Mouse (Mus musculus): Measurements from ENCODE around the gene Eml6. TPM values are rescaled to one million over a fixed set of nuclear protein-coding genes. Genes with fewer than 3 reads are reported as not detected.

The Eml6 gene
- total and polyA plus RNA-seq, 2 experiments from 2014 or later = 0.63 to 10.6 TPM

GRCm38 (mm10) chr11:29968874-29969273, 57.0 kb downstream of the Eml6 start:
- ATAC-seq (ENCODE audit: insufficient read depth, low read depth) = no peak
- no peaks in the 10 kb centered on the region for H3K4me1 ChIP-seq (ENCODE audit: control insufficient read depth, insufficient read depth)
- H3K9me3 ChIP-seq (replicated peaks; ENCODE audit: control insufficient read depth, low read length) = no peaks in the 10 kb centered on the region
- H3K27ac ChIP-seq (ENCODE audit: low read depth) = no peak overlapping the region
- no peak for DNase-seq (ENCODE audit: low spot score)
- no peaks in the 10 kb centered on the region for H3K27me3 ChIP-seq (ENCODE audit: control insufficient read depth, insufficient read depth, low read length)
- 53% methylated on average over 1 of the region's 1 CpGs for WGBS
- no peak overlapping the region for H3K4me2 ChIP-seq (ENCODE audit: low read depth, low read length)
- TF ChIP-seq CTCF (IDR thresholded peaks at IDR 0.05; ENCODE audit: low read depth) (no peak), EP300 (IDR thresholded peaks at IDR 0.05; ENCODE audit: low read depth) (no peak)
- H3K36me3 ChIP-seq (replicated peaks; ENCODE audit: control insufficient read depth, insufficient read depth, low read length) = no peaks in the 10 kb centered on the region
- H3K4me3 ChIP-seq (ENCODE audit: low read depth, low read length) = no peak overlapping the region
- H3K9ac ChIP-seq (replicated peaks; ENCODE audit: low read depth, low read length) = no peak overlapping the region

GRCm38 (mm10) chr11:29959366-29959765, 66.5 kb downstream of the Eml6 start:
- H3K27ac ChIP-seq (ENCODE audit: low read depth) = no peak overlapping the region
- H3K9me3 ChIP-seq (replicated peaks; ENCODE audit: control insufficient read depth, low read length) = no peaks in the 10 kb centered on the region
- WGBS = 76% methylated on average over 5 of the region's 5 CpGs
- no peaks in the 10 kb centered on the region for H3K4me1 ChIP-seq (ENCODE audit: control insufficient read depth, insufficient read depth)
- ATAC-seq (ENCODE audit: insufficient read depth, low read depth) (no peak), DNase-seq (ENCODE audit: low spot score) (no peak)
- H3K4me3 ChIP-seq (ENCODE audit: low read depth, low read length) = no peak overlapping the region
- H3K4me2 ChIP-seq (ENCODE audit: low read depth, low read length) = no peak overlapping the region
- H3K27me3 ChIP-seq (ENCODE audit: control insufficient read depth, insufficient read depth, low read length) = no peaks in the 10 kb centered on the region
- TF ChIP-seq CTCF (IDR thresholded peaks at IDR 0.05; ENCODE audit: low read depth) (no peak), EP300 (IDR thresholded peaks at IDR 0.05; ENCODE audit: low read depth) (no peak)
- no peak overlapping the region for H3K9ac ChIP-seq (replicated peaks; ENCODE audit: low read depth, low read length)
- no peaks in the 10 kb centered on the region for H3K36me3 ChIP-seq (replicated peaks; ENCODE audit: control insufficient read depth, insufficient read depth, low read length)

- Histone ChIP-seq H3K27me3 (ENCODE audit: control insufficient read depth, insufficient read depth, low read length) (no peaks in the 10 kb centered on the region), H3K4me3 (ENCODE audit: low read depth, low read length) (no peak overlapping the region), H3K36me3 (replicated peaks; ENCODE audit: control insufficient read depth, insufficient read depth, low read length) (no peaks in the 10 kb centered on the region), H3K27ac (ENCODE audit: low read depth) (no peak overlapping the region), H3K9ac (replicated peaks; ENCODE audit: low read depth, low read length) (no peak overlapping the region), H3K4me1 (ENCODE audit: control insufficient read depth, insufficient read depth) (no peaks in the 10 kb centered on the region), H3K9me3 (replicated peaks; ENCODE audit: control insufficient read depth, low read length) (no peaks in the 10 kb centered on the region), H3K4me2 (ENCODE audit: low read depth, low read length) (no peak overlapping the region)
- 84% methylated on average over 3 of the region's 3 CpGs for WGBS
- TF ChIP-seq EP300 (IDR thresholded peaks at IDR 0.05; ENCODE audit: low read depth) = no peak
- no peak for TF ChIP-seq CTCF (IDR thresholded peaks at IDR 0.05; ENCODE audit: low read depth)
- no peak for ATAC-seq (ENCODE audit: insufficient read depth, low read depth)
- DNase-seq (ENCODE audit: low spot score) = no peak
These were observed 81.2 kb downstream of the Eml6 start for GRCm38 (mm10) chr11:29944661-29945060.

- H3K9ac ChIP-seq (replicated peaks; ENCODE audit: low read depth, low read length) = no peak overlapping the region
- no peaks in the 10 kb centered on the region for H3K9me3 ChIP-seq (replicated peaks; ENCODE audit: control insufficient read depth, low read length)
- no peak overlapping the region for H3K4me3 ChIP-seq (ENCODE audit: low read depth, low read length)
- DNase-seq (ENCODE audit: low spot score) (no peak), ATAC-seq (ENCODE audit: insufficient read depth, low read depth) (no peak)
- 82% methylated on average over 2 of the region's 2 CpGs for WGBS
- H3K27me3 ChIP-seq (ENCODE audit: control insufficient read depth, insufficient read depth, low read length) = no peaks in the 10 kb centered on the region
- no peaks in the 10 kb centered on the region for H3K36me3 ChIP-seq (replicated peaks; ENCODE audit: control insufficient read depth, insufficient read depth, low read length)
- no peaks in the 10 kb centered on the region for H3K4me1 ChIP-seq (ENCODE audit: control insufficient read depth, insufficient read depth)
- TF ChIP-seq EP300 (IDR thresholded peaks at IDR 0.05; ENCODE audit: low read depth) = no peak
- TF ChIP-seq CTCF (IDR thresholded peaks at IDR 0.05; ENCODE audit: low read depth) = no peak
- H3K4me2 ChIP-seq (ENCODE audit: low read depth, low read length) = no peak overlapping the region
- H3K27ac ChIP-seq (ENCODE audit: low read depth) = no peak overlapping the region
These were observed 101.5 kb downstream of the Eml6 start for GRCm38 (mm10) chr11:29924332-29924731.

- H3K36me3 ChIP-seq (replicated peaks; ENCODE audit: control insufficient read depth, insufficient read depth, low read length) = no peaks in the 10 kb centered on the region
- TF ChIP-seq EP300 (IDR thresholded peaks at IDR 0.05; ENCODE audit: low read depth) (no peak), CTCF (IDR thresholded peaks at IDR 0.05; ENCODE audit: low read depth) (no peak)
- no peaks in the 10 kb centered on the region for H3K4me1 ChIP-seq (ENCODE audit: control insufficient read depth, insufficient read depth)
- DNase-seq (ENCODE audit: low spot score) (no peak), ATAC-seq (ENCODE audit: insufficient read depth, low read depth) (no peak)
- H3K9ac ChIP-seq (replicated peaks; ENCODE audit: low read depth, low read length) = no peak overlapping the region
- H3K4me2 ChIP-seq (ENCODE audit: low read depth, low read length) = no peak overlapping the region
- no peak overlapping the region for H3K4me3 ChIP-seq (ENCODE audit: low read depth, low read length)
- no peaks in the 10 kb centered on the region for H3K27me3 ChIP-seq (ENCODE audit: control insufficient read depth, insufficient read depth, low read length)
- no peak overlapping the region for H3K27ac ChIP-seq (ENCODE audit: low read depth)
- H3K9me3 ChIP-seq (replicated peaks; ENCODE audit: control insufficient read depth, low read length) = no peaks in the 10 kb centered on the region
- WGBS = 88% methylated on average over 1 of the region's 1 CpGs
These were observed 102.0 kb downstream of the Eml6 start for GRCm38 (mm10) chr11:29923851-29924250.

DNA sequence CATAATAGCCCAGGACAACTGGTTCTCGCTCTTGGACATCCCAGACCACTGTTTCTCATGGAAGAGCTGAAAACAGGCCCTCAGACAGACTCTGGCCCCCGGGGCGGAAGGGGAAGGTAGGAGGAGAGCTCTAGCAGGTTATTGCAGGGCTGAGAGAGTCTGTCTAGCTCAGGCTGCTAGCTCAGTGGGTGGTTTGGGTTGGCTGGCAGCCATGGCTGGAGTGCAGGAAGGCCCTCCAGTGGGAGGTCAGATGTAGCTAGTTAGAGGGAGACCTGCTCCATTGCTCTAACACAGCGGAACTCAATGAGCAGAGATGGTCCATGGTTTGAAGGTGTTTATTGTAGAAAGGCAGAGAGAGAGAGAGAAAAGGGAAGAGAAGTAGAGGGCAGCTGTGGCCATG, 112.7 kb downstream of the Eml6 start:
- WGBS = 84% methylated on average over 4 of the region's 4 CpGs
- ATAC-seq (ENCODE audit: insufficient read depth, low read depth) (no peak), DNase-seq (ENCODE audit: low spot score) (no peak)
- TF ChIP-seq EP300 (IDR thresholded peaks at IDR 0.05; ENCODE audit: low read depth) = no peak
- no peak for TF ChIP-seq CTCF (IDR thresholded peaks at IDR 0.05; ENCODE audit: low read depth)
- no peak overlapping the region for H3K4me3 ChIP-seq (ENCODE audit: low read depth, low read length)
- no peak overlapping the region for H3K27ac ChIP-seq (ENCODE audit: low read depth)
- H3K9me3 ChIP-seq (replicated peaks; ENCODE audit: control insufficient read depth, low read length) = no peaks in the 10 kb centered on the region
- H3K27me3 ChIP-seq (ENCODE audit: control insufficient read depth, insufficient read depth, low read length) = no peaks in the 10 kb centered on the region
- H3K9ac ChIP-seq (replicated peaks; ENCODE audit: low read depth, low read length) = no peak overlapping the region
- no peaks in the 10 kb centered on the region; the same call in 1 of the 2 replicates for H3K4me1 ChIP-seq (ENCODE audit: control insufficient read depth, insufficient read depth)
- no peak overlapping the region for H3K4me2 ChIP-seq (ENCODE audit: low read depth, low read length)
- H3K36me3 ChIP-seq (replicated peaks; ENCODE audit: control insufficient read depth, insufficient read depth, low read length) = no peaks in the 10 kb centered on the region
